Mouse (Mus musculus): ENCODE measurements around the gene Ipo11. TPM values are rescaled to one million over a fixed set of nuclear protein-coding genes. Genes with fewer than 3 reads are reported as not detected.

Gene Ipo11
- polyA plus RNA-seq, 1 experiment from 2014 or later = 70.6 TPM

GRCm38 (mm10) chr13:106819749-106820148 is 117.0 kb downstream of the Ipo11 start:
- H3K4me1 ChIP-seq (ENCODE audit: control insufficient read depth in 2 of 2, insufficient read depth in 2 of 2, low read length in 2 of 2) = no peaks in the 10 kb centered on the region; a peak in 1 of 4 replicates
- 77% methylated on average over 4 of the region's 4 CpGs for WGBS
- H3K9ac ChIP-seq (ENCODE audit: low read length) = no peak overlapping the region
- no peak overlapping the region for H3K4me3 ChIP-seq (ENCODE audit: control insufficient read depth in 1 of 2, insufficient read depth in 1 of 2, low read depth in 1 of 2, low read length in 2 of 2)
- no peak overlapping the region for H3K27ac ChIP-seq (replicated peaks in 1 of 2; ENCODE audit: control insufficient read depth in 1 of 2, insufficient read depth in 1 of 2, low read depth in 2 of 2, low read length in 2 of 2)
- no peaks in the 10 kb centered on the region for H3K27me3 ChIP-seq (ENCODE audit: control insufficient read depth, insufficient read depth, low read length)
- 0 out of 2 replicates have a peak, but pooled peaks cover 5% of the 10 kb centered on the region for H3K36me3 ChIP-seq (ENCODE audit: control insufficient read depth, insufficient read depth, low read length)
- no peak overlapping the region for H3K4me2 ChIP-seq (ENCODE audit: low read length)
- no peak; the same call in 1 of the 2 replicates for ATAC-seq (ENCODE audit: insufficient number of reproducible peaks, insufficient read depth, low FRiP score, low read depth)
- H3K9me3 ChIP-seq (ENCODE audit: control insufficient read depth, low read length) = no peaks in the 10 kb centered on the region

- no peak for ATAC-seq (ENCODE audit: insufficient number of reproducible peaks, insufficient read depth, low FRiP score, low read depth)
- no peaks in the 10 kb centered on the region for H3K27me3 ChIP-seq (ENCODE audit: control insufficient read depth, insufficient read depth, low read length)
- H3K9me3 ChIP-seq (ENCODE audit: control insufficient read depth, low read length) = no peaks in the 10 kb centered on the region
- H3K4me2 ChIP-seq (ENCODE audit: low read length) = no peak overlapping the region
- H3K27ac ChIP-seq (replicated peaks in 1 of 2; ENCODE audit: control insufficient read depth in 1 of 2, insufficient read depth in 1 of 2, low read depth in 2 of 2, low read length in 2 of 2) = no peak overlapping the region
- H3K4me1 ChIP-seq (ENCODE audit: control insufficient read depth in 2 of 2, insufficient read depth in 2 of 2, low read length in 2 of 2) = no peaks in the 10 kb centered on the region; a peak in 1 of 4 replicates
- H3K9ac ChIP-seq (ENCODE audit: low read length) = no peak overlapping the region
- peaks cover 12% of the 10 kb centered on the region; the same call in 1 of the 2 replicates for H3K36me3 ChIP-seq (ENCODE audit: control insufficient read depth, insufficient read depth, low read length)
- WGBS = 91% methylated on average over 5 of the region's 5 CpGs
- H3K4me3 ChIP-seq (ENCODE audit: control insufficient read depth in 1 of 2, insufficient read depth in 1 of 2, low read depth in 1 of 2, low read length in 2 of 2) = no peak overlapping the region
Observed at GRCm38 (mm10) chr13:106817066-106817465, 119.7 kb downstream of the Ipo11 start.

- no peak overlapping the region for H3K9ac ChIP-seq (ENCODE audit: low read length)
- H3K9me3 ChIP-seq (ENCODE audit: control insufficient read depth, low read length) = no peaks in the 10 kb centered on the region
- no peak overlapping the region for H3K4me3 ChIP-seq (ENCODE audit: control insufficient read depth in 1 of 2, insufficient read depth in 1 of 2, low read depth in 1 of 2, low read length in 2 of 2)
- H3K36me3 ChIP-seq (ENCODE audit: control insufficient read depth, insufficient read depth, low read length) = peaks cover 41% of the 10 kb centered on the region
- H3K27ac ChIP-seq (replicated peaks in 1 of 2; ENCODE audit: control insufficient read depth in 1 of 2, insufficient read depth in 1 of 2, low read depth in 2 of 2, low read length in 2 of 2) = no peak overlapping the region
- H3K4me2 ChIP-seq (ENCODE audit: low read length) = no peak overlapping the region
- no peaks in the 10 kb centered on the region for H3K4me1 ChIP-seq (ENCODE audit: control insufficient read depth in 2 of 2, insufficient read depth in 2 of 2, low read length in 2 of 2)
- ATAC-seq (ENCODE audit: insufficient number of reproducible peaks, insufficient read depth, low FRiP score, low read depth) = no peak
- WGBS = 70% methylated on average over 4 of the region's 4 CpGs
- no peaks in the 10 kb centered on the region for H3K27me3 ChIP-seq (ENCODE audit: control insufficient read depth, insufficient read depth, low read length)
Observed at GRCm38 (mm10) chr13:106813519-106813918, 123.2 kb downstream of the Ipo11 start.

GRCm38 (mm10) chr13:106813087-106813486 is 123.7 kb downstream of the Ipo11 start:
- Histone ChIP-seq H3K4me1 (ENCODE audit: control insufficient read depth in 2 of 2, insufficient read depth in 2 of 2, low read length in 2 of 2) (no peaks in the 10 kb centered on the region), H3K27ac (replicated peaks in 1 of 2; ENCODE audit: control insufficient read depth in 1 of 2, insufficient read depth in 1 of 2, low read depth in 2 of 2, low read length in 2 of 2) (no peak overlapping the region), H3K4me2 (ENCODE audit: low read length) (no peak overlapping the region), H3K9me3 (ENCODE audit: control insufficient read depth, low read length) (no peaks in the 10 kb centered on the region), H3K4me3 (ENCODE audit: control insufficient read depth in 1 of 2, insufficient read depth in 1 of 2, low read depth in 1 of 2, low read length in 2 of 2) (no peak overlapping the region), H3K27me3 (ENCODE audit: control insufficient read depth, insufficient read depth, low read length) (no peaks in the 10 kb centered on the region), H3K9ac (ENCODE audit: low read length) (no peak overlapping the region), H3K36me3 (ENCODE audit: control insufficient read depth, insufficient read depth, low read length) (peaks cover 43% of the 10 kb centered on the region)
- WGBS = 91% methylated on average over 9 of the region's 9 CpGs
- no peak for ATAC-seq (ENCODE audit: insufficient number of reproducible peaks, insufficient read depth, low FRiP score, low read depth)

- H3K4me1 ChIP-seq (ENCODE audit: control insufficient read depth in 2 of 2, insufficient read depth in 2 of 2, low read length in 2 of 2) = no peaks in the 10 kb centered on the region
- no peak overlapping the region for H3K9ac ChIP-seq (ENCODE audit: low read length)
- no peaks in the 10 kb centered on the region for H3K9me3 ChIP-seq (ENCODE audit: control insufficient read depth, low read length)
- no peak for ATAC-seq (ENCODE audit: insufficient number of reproducible peaks, insufficient read depth, low FRiP score, low read depth)
- H3K27me3 ChIP-seq (ENCODE audit: control insufficient read depth, insufficient read depth, low read length) = no peaks in the 10 kb centered on the region
- no peak overlapping the region for H3K27ac ChIP-seq (replicated peaks in 1 of 2; ENCODE audit: control insufficient read depth in 1 of 2, insufficient read depth in 1 of 2, low read depth in 2 of 2, low read length in 2 of 2)
- no peak overlapping the region for H3K4me3 ChIP-seq (ENCODE audit: control insufficient read depth in 1 of 2, insufficient read depth in 1 of 2, low read depth in 1 of 2, low read length in 2 of 2)
- H3K4me2 ChIP-seq (ENCODE audit: low read length) = no peak overlapping the region
- peaks cover 47% of the 10 kb centered on the region for H3K36me3 ChIP-seq (ENCODE audit: control insufficient read depth, insufficient read depth, low read length)
- WGBS = 96% methylated on average over 7 of the region's 7 CpGs
Observed at GRCm38 (mm10) chr13:106810156-106810555, 126.6 kb downstream of the Ipo11 start.

- H3K4me2 ChIP-seq (ENCODE audit: low read length) = no peak overlapping the region
- H3K36me3 ChIP-seq (ENCODE audit: control insufficient read depth, insufficient read depth, low read length) = peaks cover 48% of the 10 kb centered on the region
- H3K9ac ChIP-seq (ENCODE audit: low read length) = no peak overlapping the region
- H3K4me1 ChIP-seq (ENCODE audit: control insufficient read depth in 2 of 2, insufficient read depth in 2 of 2, low read length in 2 of 2) = no peaks in the 10 kb centered on the region
- no peaks in the 10 kb centered on the region for H3K27me3 ChIP-seq (ENCODE audit: control insufficient read depth, insufficient read depth, low read length)
- ATAC-seq (ENCODE audit: insufficient number of reproducible peaks, insufficient read depth, low FRiP score, low read depth) = no peak
- 86% methylated on average over 6 of the region's 6 CpGs for WGBS
- H3K27ac ChIP-seq (replicated peaks in 1 of 2; ENCODE audit: control insufficient read depth in 1 of 2, insufficient read depth in 1 of 2, low read depth in 2 of 2, low read length in 2 of 2) = no peak overlapping the region
- no peaks in the 10 kb centered on the region for H3K9me3 ChIP-seq (ENCODE audit: control insufficient read depth, low read length)
- no peak overlapping the region for H3K4me3 ChIP-seq (ENCODE audit: control insufficient read depth in 1 of 2, insufficient read depth in 1 of 2, low read depth in 1 of 2, low read length in 2 of 2)
Observed at GRCm38 (mm10) chr13:106808821-106809220, 127.9 kb downstream of the Ipo11 start.

GRCm38 (mm10) chr13:106808315-106808714 is 128.4 kb downstream of the Ipo11 start:
- 94% methylated on average over 2 of the region's 2 CpGs for WGBS
- H3K9me3 ChIP-seq (ENCODE audit: control insufficient read depth, low read length) = no peaks in the 10 kb centered on the region
- no peak overlapping the region for H3K4me2 ChIP-seq (ENCODE audit: low read length)
- no peak overlapping the region for H3K27ac ChIP-seq (replicated peaks in 1 of 2; ENCODE audit: control insufficient read depth in 1 of 2, insufficient read depth in 1 of 2, low read depth in 2 of 2, low read length in 2 of 2)
- H3K9ac ChIP-seq (ENCODE audit: low read length) = no peak overlapping the region
- peaks cover 51% of the 10 kb centered on the region for H3K36me3 ChIP-seq (ENCODE audit: control insufficient read depth, insufficient read depth, low read length)
- no peaks in the 10 kb centered on the region for H3K4me1 ChIP-seq (ENCODE audit: control insufficient read depth in 2 of 2, insufficient read depth in 2 of 2, low read length in 2 of 2)
- no peaks in the 10 kb centered on the region for H3K27me3 ChIP-seq (ENCODE audit: control insufficient read depth, insufficient read depth, low read length)
- H3K4me3 ChIP-seq (ENCODE audit: control insufficient read depth in 1 of 2, insufficient read depth in 1 of 2, low read depth in 1 of 2, low read length in 2 of 2) = no peak overlapping the region
- ATAC-seq (ENCODE audit: insufficient number of reproducible peaks, insufficient read depth, low FRiP score, low read depth) = no peak

- H3K9ac ChIP-seq (ENCODE audit: low read length) = no peak overlapping the region
- 84% methylated on average over 5 of the region's 5 CpGs for WGBS
- H3K27me3 ChIP-seq (ENCODE audit: control insufficient read depth, insufficient read depth, low read length) = no peaks in the 10 kb centered on the region
- no peaks in the 10 kb centered on the region for H3K4me1 ChIP-seq (ENCODE audit: control insufficient read depth in 2 of 2, insufficient read depth in 2 of 2, low read length in 2 of 2)
- H3K36me3 ChIP-seq (ENCODE audit: control insufficient read depth, insufficient read depth, low read length) = peaks cover 50% of the 10 kb centered on the region
- H3K9me3 ChIP-seq (ENCODE audit: control insufficient read depth, low read length) = no peaks in the 10 kb centered on the region
- H3K27ac ChIP-seq (replicated peaks in 1 of 2; ENCODE audit: control insufficient read depth in 1 of 2, insufficient read depth in 1 of 2, low read depth in 2 of 2, low read length in 2 of 2) = no peak overlapping the region
- no peak for ATAC-seq (ENCODE audit: insufficient number of reproducible peaks, insufficient read depth, low FRiP score, low read depth)
- H3K4me3 ChIP-seq (ENCODE audit: control insufficient read depth in 1 of 2, insufficient read depth in 1 of 2, low read depth in 1 of 2, low read length in 2 of 2) = no peak overlapping the region
- H3K4me2 ChIP-seq (ENCODE audit: low read length) = no peak overlapping the region
Observed at GRCm38 (mm10) chr13:106807303-106807702, 129.5 kb downstream of the Ipo11 start.
